In genomic region chr13:37909225-37909624, GRCm38 (mm10) we compare ENCODE assay signal across 19 mouse cellular contexts.
A peak's percentile ranks its signal among the peaks of the same experiment; 100 is the strongest.
DNase-seq lines count a peak whose midpoint lies in the region; ATAC-seq and TF ChIP-seq lines count a peak whose summit lies in the region.
"Had no signal": no experiment of that assay in that cellular context is flagged by ENCODE, and none has a peak within 500 bp of the region (broad histone marks: within the 10 kb centered on the region; RNA-seq: fewer than 3 reads in every experiment).

No protein-coding gene starts in this region.

- H3K9me3 ChIP-seq in lung, embryonic 16.5 days (ENCODE audit: control insufficient read depth, low read length), result no peaks in the 10 kb centered on the region
- no peaks in the 10 kb centered on the region for H3K9me3 ChIP-seq in intestine, postnatal 0 days (ENCODE audit: control insufficient read depth)
- H3K9me3 ChIP-seq in neural tube, embryonic 15.5 days (replicated peaks), result no peaks in the 10 kb centered on the region
- H3K9me3 ChIP-seq: forebrain, embryonic 15.5 days; heart, embryonic 10.5 days; hindbrain, embryonic 12.5 days had no signal

- peak; percentile 27 for DNase-seq in cerebellum, adult 9-10 months
- DNase-seq in lung, postnatal 4 days, result no peak
- no peak for DNase-seq in right cerebral cortex, postnatal 4 days
- DNase-seq: adrenal gland, postnatal 14 days; gastrocnemius, postnatal 10 days; heart, adult 18-20 months; heart, postnatal 10 days; heart, postnatal 4 days had no signal

- peak overlapping the region; percentile 95 for H3K27ac ChIP-seq in lung, embryonic 16.5 days (ENCODE audit: low read length)
- peak overlapping the region; percentile 77 for H3K27ac ChIP-seq in intestine, postnatal 0 days (ENCODE audit: low read depth, low read length)
- no peak overlapping the region for H3K27ac ChIP-seq in neural tube, embryonic 15.5 days (replicated peaks)
- H3K27ac ChIP-seq: forebrain, embryonic 15.5 days; heart, embryonic 10.5 days; hindbrain, embryonic 12.5 days had no signal

- H3K4me1 ChIP-seq in lung, embryonic 16.5 days (replicated peaks; ENCODE audit: control insufficient read depth, insufficient read depth, low read length), result peaks cover 19% of the 10 kb centered on the region
- H3K4me1 ChIP-seq in intestine, postnatal 0 days (replicated peaks; ENCODE audit: control insufficient read depth, insufficient read depth, low read length), result peaks cover 19% of the 10 kb centered on the region
- peaks cover 3% of the 10 kb centered on the region; the same call in 1 of the 2 replicates for H3K4me1 ChIP-seq in neural tube, embryonic 15.5 days
- H3K4me1 ChIP-seq: forebrain, embryonic 15.5 days; hindbrain, embryonic 12.5 days had no signal

- ATAC-seq in cerebellum, adult (ENCODE audit: insufficient number of reproducible peaks, low FRiP score, low TSS enrichment), result no peak
- no peak for ATAC-seq in lung, embryonic 16.5 days (ENCODE audit: low read depth)
- ATAC-seq in intestine, postnatal 0 days, result peak; percentile 69
- no peak for ATAC-seq in neural tube, embryonic 15.5 days (ENCODE audit: low FRiP score)
- ATAC-seq: activated CD4-positive, CD25-positive, alpha-beta regulatory T cell, adult 4 months; forebrain, embryonic 15.5 days; hindbrain, embryonic 16.5 days; Patski had no signal

- no peak for TF ChIP-seq CTCF in intestine, postnatal 0 days (IDR thresholded peaks at IDR 0.05; ENCODE audit: low read depth)

- no peak overlapping the region for H3K9ac ChIP-seq in lung, embryonic 16.5 days (ENCODE audit: low read length)
- H3K9ac ChIP-seq in intestine, postnatal 0 days (ENCODE audit: low read depth, low read length), result no peak overlapping the region
- H3K9ac ChIP-seq in neural tube, embryonic 15.5 days (replicated peaks), result no peak overlapping the region
- H3K9ac ChIP-seq: forebrain, embryonic 15.5 days; hindbrain, embryonic 12.5 days had no signal

- H3K36me3 ChIP-seq in lung, embryonic 16.5 days (ENCODE audit: control insufficient read depth, insufficient read depth, low read length), result peaks cover 21% of the 10 kb centered on the region
- H3K36me3 ChIP-seq in intestine, postnatal 0 days (ENCODE audit: control insufficient read depth, insufficient read depth), result peaks cover 43% of the 10 kb centered on the region
- H3K36me3 ChIP-seq in neural tube, embryonic 15.5 days, result no peaks in the 10 kb centered on the region
- H3K36me3 ChIP-seq: forebrain, embryonic 15.5 days had no signal

- no peak overlapping the region for H3K4me3 ChIP-seq in lung, embryonic 16.5 days (ENCODE audit: low read length)
- no peak overlapping the region for H3K4me3 ChIP-seq in intestine, postnatal 0 days (ENCODE audit: low read depth, low read length)
- H3K4me3 ChIP-seq in neural tube, embryonic 15.5 days (replicated peaks), result no peak overlapping the region
- H3K4me3 ChIP-seq: forebrain, embryonic 15.5 days; heart, embryonic 10.5 days; hindbrain, embryonic 12.5 days had no signal

- WGBS in lung, embryonic 16.5 days, result 63% methylated on average over 2 of the region's 2 CpGs
- WGBS in intestine, postnatal 0 days, result 36% methylated on average over 2 of the region's 2 CpGs
- WGBS in neural tube, embryonic 15.5 days, result 88% methylated on average over 2 of the region's 2 CpGs

- no peak overlapping the region for H3K4me2 ChIP-seq in lung, embryonic 16.5 days (ENCODE audit: low read depth, low read length)
- H3K4me2 ChIP-seq in intestine, postnatal 0 days (replicated peaks; ENCODE audit: low read depth), result no peak overlapping the region
- H3K4me2 ChIP-seq in neural tube, embryonic 15.5 days, result no peak overlapping the region
- H3K4me2 ChIP-seq: forebrain, embryonic 15.5 days; hindbrain, embryonic 12.5 days had no signal

- no peaks in the 10 kb centered on the region for H3K27me3 ChIP-seq in lung, embryonic 16.5 days (ENCODE audit: control insufficient read depth, insufficient read depth, low read depth, low read length)
- no peaks in the 10 kb centered on the region for H3K27me3 ChIP-seq in intestine, postnatal 0 days (replicated peaks; ENCODE audit: control insufficient read depth, insufficient read depth, low read length)
- no peaks in the 10 kb centered on the region for H3K27me3 ChIP-seq in neural tube, embryonic 15.5 days (replicated peaks)
- H3K27me3 ChIP-seq: CH12.LX; forebrain, embryonic 15.5 days; hindbrain, embryonic 12.5 days; Patski had no signal
